18 mouse cellular contexts compared by ENCODE assay signal in genomic region chr2:27480367-27480766, GRCm38 (mm10). TPM values are rescaled to one million over a fixed set of nuclear protein-coding genes. Genes with fewer than 3 reads are reported as not detected.
A peak's percentile ranks its signal among the peaks of the same experiment; 100 is the strongest.
DNase-seq lines count a peak whose midpoint lies in the region; ATAC-seq and TF ChIP-seq lines count a peak whose summit lies in the region.
"Had no signal": no experiment of that assay in that cellular context is flagged by ENCODE, and none has a peak within 500 bp of the region (broad histone marks: within the 10 kb centered on the region; RNA-seq: fewer than 3 reads in every experiment).

No protein-coding gene starts in this region.

- ATAC-seq in kidney, embryonic 14.5 days (ENCODE audit: low FRiP score, low TSS enrichment), result no peak
- ATAC-seq in liver, embryonic 14.5 days (ENCODE audit: insufficient read depth), result no peak
- ATAC-seq: forebrain, embryonic 14.5 days; inflammation-experienced regulatory T-cells, adult 6 months had no signal

- H3K27me3 ChIP-seq in kidney, adult 2 months (replicated peaks; ENCODE audit: control insufficient read depth, insufficient read depth, low read length), result no peaks in the 10 kb centered on the region
- no peaks in the 10 kb centered on the region for H3K27me3 ChIP-seq in kidney, embryonic 14.5 days (ENCODE audit: control insufficient read depth, insufficient read depth, low read length)
- H3K27me3 ChIP-seq in liver, embryonic 14.5 days (ENCODE audit: control insufficient read depth, insufficient read depth, low read length), result no peaks in the 10 kb centered on the region
- H3K27me3 ChIP-seq in hindbrain, embryonic 10.5 days (ENCODE audit: insufficient read depth, poor library complexity, severe bottlenecking), result no peaks in the 10 kb centered on the region

- TF ChIP-seq EP300 in liver, embryonic 14.5 days (IDR thresholded peaks at IDR 0.05; ENCODE audit: low read depth), result no peak

- H3K9me3 ChIP-seq in kidney, embryonic 14.5 days (ENCODE audit: control insufficient read depth, low read length), result no peaks in the 10 kb centered on the region
- H3K9me3 ChIP-seq in liver, embryonic 14.5 days (ENCODE audit: control insufficient read depth, low read length), result no peaks in the 10 kb centered on the region
- H3K9me3 ChIP-seq in hindbrain, embryonic 10.5 days, result no peaks in the 10 kb centered on the region
- H3K9me3 ChIP-seq: G1E had no signal

- TF ChIP-seq POLR2A in kidney, adult 2 months (IDR thresholded peaks at IDR 0.05; ENCODE audit: low read depth, low read length), result no peak

- no peak overlapping the region for H3K9ac ChIP-seq in kidney, embryonic 14.5 days (ENCODE audit: low read depth, low read length)
- H3K9ac ChIP-seq in liver, embryonic 14.5 days (replicated peaks), result no peak overlapping the region
- H3K9ac ChIP-seq: lung, embryonic 14.5 days had no signal

- WGBS in kidney, adult 2 months, result 80% methylated on average over 4 of the region's 4 CpGs
- 76% methylated on average over 4 of the region's 4 CpGs for WGBS in kidney, embryonic 14.5 days
- 58% methylated on average over 4 of the region's 4 CpGs for WGBS in liver, embryonic 14.5 days (ENCODE audit: insufficient replicate concordance)
- WGBS in hindbrain, embryonic 10.5 days, result 79% methylated on average over 4 of the region's 4 CpGs

- H3K4me1 ChIP-seq in kidney, adult 2 months (ENCODE audit: control insufficient read depth, insufficient read depth, low read length), result no peaks in the 10 kb centered on the region
- H3K4me1 ChIP-seq in kidney, embryonic 14.5 days (ENCODE audit: control insufficient read depth, insufficient read depth, low read length), result peaks cover 5% of the 10 kb centered on the region; the same call in 1 of the 2 replicates
- peaks cover 0 to 10% of the 10 kb centered on the region in 2 experiments; a peak in 3 of 4 replicates for H3K4me1 ChIP-seq in liver, embryonic 14.5 days (replicated peaks; ENCODE audit: control insufficient read depth in 2 of 2, insufficient read depth in 2 of 2, low read length in 1 of 2)
- H3K4me1 ChIP-seq in hindbrain, embryonic 10.5 days (replicated peaks), result peaks cover 7% of the 10 kb centered on the region

- H3K4me3 ChIP-seq in kidney, adult 2 months (ENCODE audit: insufficient read depth, low read depth, low read length), result no peak overlapping the region
- no peak overlapping the region for H3K4me3 ChIP-seq in kidney, embryonic 14.5 days (ENCODE audit: low read length)
- H3K4me3 ChIP-seq in liver, embryonic 14.5 days (ENCODE audit: insufficient read depth in 1 of 2, low read depth in 2 of 2, low read length in 2 of 2), result no peak overlapping the region
- no peak overlapping the region for H3K4me3 ChIP-seq in hindbrain, embryonic 10.5 days
- H3K4me3 ChIP-seq: erythroblast, embryonic 14.5 days; myocyte had no signal

- TF ChIP-seq CTCF in kidney, adult 2 months (conservative IDR thresholded peaks at IDR 0.05; ENCODE audit: insufficient read depth, insufficient read length, low read depth, low read length), result peak; percentile 24; the same call in 1 of the 2 replicates
- peak; percentile 41 for TF ChIP-seq CTCF in liver, embryonic 14.5 days (IDR thresholded peaks at IDR 0.05; ENCODE audit: low read depth)

- no peak overlapping the region for H3K4me2 ChIP-seq in kidney, embryonic 14.5 days (replicated peaks; ENCODE audit: low read depth, low read length)
- H3K4me2 ChIP-seq in liver, embryonic 14.5 days (ENCODE audit: low read depth), result no peak overlapping the region
- H3K4me2 ChIP-seq: lung, embryonic 14.5 days had no signal

- no peaks in the 10 kb centered on the region for H3K36me3 ChIP-seq in kidney, adult 2 months (ENCODE audit: control insufficient read depth, insufficient read depth, low read length)
- no peaks in the 10 kb centered on the region for H3K36me3 ChIP-seq in kidney, embryonic 14.5 days (ENCODE audit: control insufficient read depth, insufficient read depth, low read length)
- H3K36me3 ChIP-seq in liver, embryonic 14.5 days (replicated peaks; ENCODE audit: control insufficient read depth, insufficient read depth, low read depth), result no peaks in the 10 kb centered on the region
- no peaks in the 10 kb centered on the region for H3K36me3 ChIP-seq in hindbrain, embryonic 10.5 days
- H3K36me3 ChIP-seq: G1E had no signal

- no peak for DNase-seq in kidney, adult 2 months
- peak; percentile 37 for DNase-seq in thymus, postnatal 4 days
- no peak for DNase-seq in thymus, postnatal 10 days (ENCODE audit: low spot score in 2 of 2)
- DNase-seq in liver, embryonic 14.5 days (ENCODE audit: low read depth in 3 of 3, low spot score in 3 of 3), result no peak
- DNase-seq in right cerebral cortex, adult 18-20 months, result no peak
- DNase-seq in hindbrain, embryonic 10.5 days (ENCODE audit: low spot score), result no peak
- DNase-seq: adrenal gland, adult 8-10 months; cerebellum, adult 18-20 months; lung, embryonic 14.5 days; midbrain, embryonic 14.5 days; right cerebral cortex, postnatal 4 days had no signal

- H3K27ac ChIP-seq in kidney, adult 2 months (ENCODE audit: insufficient read depth, low read depth, low read length), result no peak overlapping the region
- H3K27ac ChIP-seq in kidney, embryonic 14.5 days (ENCODE audit: low read depth, low read length), result no peak overlapping the region
- no peak overlapping the region for H3K27ac ChIP-seq in liver, embryonic 14.5 days
- H3K27ac ChIP-seq in hindbrain, embryonic 10.5 days, result no peak overlapping the region
- H3K27ac ChIP-seq: kidney, postnatal 0 days had no signal

RNA-seq across cellular contexts. Expression of gene Brd3, which starts 27.1 kb away (rescaled TPM):
- polyA plus RNA-seq in kidney, adult 2 months (2012; rRNA removed), result 16.4 and 16.7 TPM in 2 replicates
- polyA plus RNA-seq in kidney, embryonic 14.5 days (2014; fragmentation: Nextera tagmentation; extraction: Ambion mirVana), result 134 and 147 TPM in 2 replicates
- polyA plus RNA-seq in liver, embryonic 14.5 days (2012; rRNA removed), result 7.4 and 9.5 TPM in 2 replicates
- 24.4 and 27.2 TPM in 2 replicates for polyA plus RNA-seq in liver, embryonic 14.5 days (2014; fragmentation: Nextera tagmentation; extraction: Ambion mirVana)
- polyA plus RNA-seq in hindbrain, embryonic 10.5 days (2016; fragmentation: Nextera tagmentation; extraction: Ambion mirVana), result 145 and 149 TPM in 2 replicates

RNA-seq across cellular contexts. Expression of gene Wdr5, which starts 34.6 kb away (rescaled TPM):
- 28.7 and 29.7 TPM in 2 replicates for polyA plus RNA-seq in kidney, adult 2 months (2012; rRNA removed)
- 37.1 and 73.5 TPM in 2 replicates for polyA plus RNA-seq in kidney, embryonic 14.5 days (2014; fragmentation: Nextera tagmentation; extraction: Ambion mirVana)
- polyA plus RNA-seq in liver, embryonic 14.5 days (2012; rRNA removed), result 19.7 and 24.4 TPM in 2 replicates
- 23.6 and 27.4 TPM in 2 replicates for polyA plus RNA-seq in liver, embryonic 14.5 days (2014; fragmentation: Nextera tagmentation; extraction: Ambion mirVana)
- 63.2 and 76.8 TPM in 2 replicates for polyA plus RNA-seq in hindbrain, embryonic 10.5 days (2016; fragmentation: Nextera tagmentation; extraction: Ambion mirVana)

RNA-seq across cellular contexts. Expression of gene Brd3os, which starts 38.2 kb away (rescaled TPM):
- 11.6 and 15.1 TPM in 2 replicates for polyA plus RNA-seq in kidney, adult 2 months (2012; rRNA removed)
- 10.4 and 12.0 TPM in 2 replicates for polyA plus RNA-seq in kidney, embryonic 14.5 days (2014; fragmentation: Nextera tagmentation; extraction: Ambion mirVana)
- 0.29 and 0.39 TPM in 2 replicates for polyA plus RNA-seq in liver, embryonic 14.5 days (2012; rRNA removed)
- polyA plus RNA-seq in liver, embryonic 14.5 days (2014; fragmentation: Nextera tagmentation; extraction: Ambion mirVana), result 0.33 and 0.44 TPM in 2 replicates
- 9.9 and 16.5 TPM in 2 replicates for polyA plus RNA-seq in hindbrain, embryonic 10.5 days (2016; fragmentation: Nextera tagmentation; extraction: Ambion mirVana)
- polyA plus RNA-seq: erythroblast, embryonic 14.5 days; inflammation-experienced regulatory T-cells, adult 6 months had no signal

RNA-seq across cellular contexts. Expression of gene Vav2, which starts 53.5 kb away (rescaled TPM):
- polyA plus RNA-seq in kidney, adult 2 months (2012; rRNA removed), result 28.1 and 30.3 TPM in 2 replicates
- polyA plus RNA-seq in kidney, embryonic 14.5 days (2014; fragmentation: Nextera tagmentation; extraction: Ambion mirVana), result 6.3 and 8.2 TPM in 2 replicates
- polyA plus RNA-seq in liver, embryonic 14.5 days (2012; rRNA removed), result 5.2 and 5.8 TPM in 2 replicates
- polyA plus RNA-seq in liver, embryonic 14.5 days (2014; fragmentation: Nextera tagmentation; extraction: Ambion mirVana), result 2.8 and 3.0 TPM in 2 replicates
- 13.6 and 16.9 TPM in 2 replicates for polyA plus RNA-seq in hindbrain, embryonic 10.5 days (2016; fragmentation: Nextera tagmentation; extraction: Ambion mirVana)
